Mouse (Mus musculus) frontal cortex, adult 2 months (tissue): ENCODE results near the gene Uchl4. TPM values are rescaled to one million over a fixed set of nuclear protein-coding genes. Genes with fewer than 3 reads are reported as not detected.

ENCODE experiments used
- DNase-seq, 2 experiments: peaks; one replicate each; pipeline ENCODE4 v3.0.0; 2022; ENCODE audit warnings: low spot score in 1 of 2; ENCODE audit errors: extremely low spot score in 1 of 2
- polyA plus RNA-seq: library from polyadenylated mRNA; depleted of rRNA; stranded (reverse); fragments of >200 nt; gene quantifications from 2 replicates; pipeline ENCODE4 v1.2.3, GENCODE M21; 2012; rRNA removed

The Uchl4 gene
- polyA plus RNA-seq, 1 experiment: 0.22 TPM

DNA sequence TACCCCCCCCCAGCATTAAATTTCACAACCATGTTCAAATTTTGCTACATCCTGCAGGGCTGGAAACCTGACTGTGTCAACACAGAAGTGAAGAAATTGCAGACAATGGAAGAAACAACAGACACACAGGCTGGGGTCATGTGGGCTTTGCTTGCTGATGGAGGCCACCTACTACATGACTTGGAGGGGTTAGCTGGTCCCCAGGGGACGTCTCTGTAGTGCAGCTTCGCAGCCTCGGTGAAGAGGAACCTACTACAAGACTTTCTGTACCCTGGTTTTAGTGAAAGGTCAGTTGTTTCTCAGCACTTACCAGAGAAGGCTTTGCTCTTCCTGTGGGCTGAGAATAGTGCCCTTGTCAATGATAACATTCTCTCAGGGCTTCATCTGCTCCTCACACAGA, 36.2 kb downstream of the Uchl4 start:
- no peak for DNase-seq

- peak; percentile 32 to 78 for DNase-seq
Observed at GRCm38 (mm10) chr9:64272611-64273010, 37.6 kb downstream of the Uchl4 start.

DNA sequence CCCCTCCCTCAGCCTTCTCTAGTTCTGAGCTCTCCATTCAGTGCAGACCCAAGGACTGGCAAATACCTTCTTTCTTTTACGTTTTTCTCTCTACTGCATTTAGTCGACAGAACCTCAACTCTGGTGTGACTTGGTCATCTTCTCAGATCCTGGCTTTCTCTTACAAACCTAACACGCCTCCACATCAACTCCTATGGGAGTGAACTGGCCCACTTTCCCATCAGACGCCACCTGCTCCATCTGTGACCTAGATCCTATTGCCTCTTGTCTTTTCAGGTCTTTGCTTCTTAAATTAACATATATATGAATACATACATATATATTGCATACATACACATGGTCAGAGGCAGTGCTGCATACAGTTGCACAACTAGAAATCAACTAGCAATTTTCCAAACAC, 38.8 kb downstream of the Uchl4 start:
- DNase-seq: peak; percentile 13 to 48

- DNase-seq: no peak
Observed at GRCm38 (mm10) chr9:64274291-64274690, 39.3 kb downstream of the Uchl4 start.

DNA sequence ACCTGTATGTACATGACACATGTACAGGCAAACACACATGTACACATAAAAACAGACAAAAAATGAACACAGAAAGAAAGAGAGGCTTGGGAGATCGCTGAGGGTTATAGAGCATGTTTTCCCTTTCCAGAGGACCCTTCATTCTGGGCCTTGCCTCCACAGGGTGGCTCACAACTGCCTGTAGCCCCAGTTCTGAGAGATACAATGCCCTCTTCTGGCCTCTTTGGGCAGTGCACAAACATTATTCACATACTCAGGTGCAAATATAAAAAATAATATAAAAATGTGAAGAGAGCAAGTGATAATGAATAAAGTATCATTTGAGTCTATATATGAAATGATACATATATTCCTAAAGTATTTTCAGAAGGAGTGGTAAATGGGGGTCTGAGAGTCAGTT, 39.9 kb downstream of the Uchl4 start:
- DNase-seq: no peak

DNA sequence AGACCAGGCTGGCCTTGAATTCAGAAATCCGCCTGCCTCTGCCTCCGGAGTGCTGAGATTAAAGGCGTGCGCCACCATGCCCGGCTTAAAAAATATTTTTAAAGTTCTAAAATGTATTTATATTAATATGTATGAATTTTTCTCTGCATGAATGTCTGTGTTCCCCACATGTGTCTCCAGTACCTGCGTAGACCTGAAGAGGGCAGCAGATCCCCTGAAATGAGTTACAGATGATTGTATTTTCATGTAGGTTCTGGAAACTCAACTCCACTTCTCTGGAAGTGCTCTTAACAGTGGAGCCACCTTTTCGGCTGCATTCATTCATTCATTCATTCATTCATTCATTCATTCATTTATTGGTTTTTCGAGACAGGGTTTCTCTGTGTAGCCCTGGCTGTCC, 42.7 kb downstream of the Uchl4 start:
- peak; percentile 11 to 82 for DNase-seq

DNA sequence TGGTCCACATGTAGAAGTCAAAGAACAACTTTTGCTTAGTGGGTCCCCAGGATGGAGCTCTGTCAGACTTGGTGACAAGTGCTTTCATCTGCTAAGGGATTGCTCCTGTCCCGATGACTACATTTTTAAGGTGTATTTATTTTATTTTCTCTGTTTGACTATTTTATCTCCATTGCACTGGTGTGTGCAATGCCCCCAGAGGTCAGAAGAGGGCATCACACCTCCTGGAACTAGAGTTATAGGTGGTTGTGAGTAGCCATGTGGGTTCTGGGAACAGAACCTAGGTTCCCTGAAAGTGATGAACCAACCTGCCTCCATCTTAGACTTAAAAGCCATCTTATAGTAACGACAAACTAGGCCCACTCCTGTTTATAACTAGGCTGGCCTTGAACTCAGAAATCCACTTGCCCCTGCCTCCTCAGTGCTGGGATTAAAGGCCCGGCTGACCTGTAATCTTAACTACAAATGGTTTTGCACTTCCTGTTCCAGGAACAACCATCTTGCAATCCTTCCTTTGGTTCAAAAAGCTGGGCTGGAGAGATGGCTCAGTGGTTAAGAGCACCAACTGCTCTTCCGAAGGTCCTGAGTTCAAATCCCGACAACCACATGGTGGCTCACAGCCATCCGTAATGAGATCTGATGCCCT, 43.8 kb downstream of the Uchl4 start:
- DNase-seq: no peak

- DNase-seq: peak; percentile 82 to 95
Observed at GRCm38 (mm10) chr9:64281105-64281780, 46.2 kb downstream of the Uchl4 start, which contains the start of gene Tipin. Tipin (plus strand) TSS chr9:64281581.

GRCm38 (mm10) chr9:64281781-64282178, 46.8 kb downstream of the Uchl4 start:
- no peak for DNase-seq

GRCm38 (mm10) chr9:64282404-64282987, 47.5 kb downstream of the Uchl4 start:
- no peak for DNase-seq

Other genes starting within 250 kb of the Uchl4 start
- gene Smad6, start 213.1 kb upstream of the Uchl4 start, polyA plus RNA-seq: 3.1 TPM in 2 replicates
- gene Lctl, start 118.1 kb upstream of the Uchl4 start, polyA plus RNA-seq: 0.08 and 0.22 TPM in 2 replicates
- 6.2 and 7.1 TPM in 2 replicates for gene Zwilch, start 62.1 kb upstream of the Uchl4 start, polyA plus RNA-seq
- gene Rpl4, start 61.8 kb upstream of the Uchl4 start, polyA plus RNA-seq: 536 and 611 TPM in 2 replicates
- 34.8 and 35.4 TPM in 2 replicates for gene Snapc5, start 55.9 kb upstream of the Uchl4 start, polyA plus RNA-seq
- gene Map2k1, start 18.4 kb downstream of the Uchl4 start, polyA plus RNA-seq: 261 and 265 TPM in 2 replicates
- 40.5 and 42.0 TPM in 2 replicates for gene Tipin, start 46.4 kb downstream of the Uchl4 start, polyA plus RNA-seq
- 23.0 and 24.1 TPM in 2 replicates for gene Dis3l, start 106.1 kb downstream of the Uchl4 start, polyA plus RNA-seq
- 7.3 and 8.0 TPM in 2 replicates for gene Megf11, start 150.4 kb downstream of the Uchl4 start, polyA plus RNA-seq